Mouse (Mus musculus): ENCODE data around the gene Nrp1.

Gene Nrp1

DNA sequence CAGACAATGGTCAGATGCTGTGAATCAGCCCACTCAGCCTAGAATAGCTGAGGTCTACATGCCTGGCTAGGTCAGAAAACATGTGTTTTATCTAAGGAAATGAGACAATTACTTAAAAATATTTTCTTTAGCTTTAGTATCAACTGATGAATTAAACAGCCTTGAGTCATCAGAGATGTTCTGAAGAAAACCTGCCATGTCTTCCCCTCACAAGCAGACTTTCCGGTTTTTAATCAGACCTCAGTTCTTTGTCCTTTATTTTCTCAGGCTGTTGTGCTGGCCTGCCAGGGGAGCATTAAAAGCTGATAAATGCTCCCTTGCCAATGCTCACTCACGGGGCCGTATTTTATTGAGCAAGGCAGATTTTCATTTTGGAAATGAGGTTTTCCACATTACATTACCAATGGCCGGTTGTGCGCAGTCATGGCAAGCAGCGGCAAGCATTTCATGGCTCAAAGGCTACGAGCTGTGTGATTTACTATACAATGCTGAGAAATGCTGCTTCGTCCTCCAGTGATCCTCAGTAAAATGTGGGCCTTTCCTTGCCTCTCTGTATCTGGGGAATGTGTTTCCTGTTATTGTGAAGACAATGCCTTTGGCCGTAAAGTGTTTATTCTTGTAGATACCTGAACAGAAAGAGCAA, 92.1 kb downstream of the Nrp1 start:
- ChIA-PET CTCF (no interaction called here), POLR2A (no interaction called here)

- CTCF ChIA-PET = no interaction called here
- POLR2A ChIA-PET = no interaction called here
Measured at GRCm38 (mm10) chr8:128451121-128451520, 92.7 kb downstream of the Nrp1 start.

DNA sequence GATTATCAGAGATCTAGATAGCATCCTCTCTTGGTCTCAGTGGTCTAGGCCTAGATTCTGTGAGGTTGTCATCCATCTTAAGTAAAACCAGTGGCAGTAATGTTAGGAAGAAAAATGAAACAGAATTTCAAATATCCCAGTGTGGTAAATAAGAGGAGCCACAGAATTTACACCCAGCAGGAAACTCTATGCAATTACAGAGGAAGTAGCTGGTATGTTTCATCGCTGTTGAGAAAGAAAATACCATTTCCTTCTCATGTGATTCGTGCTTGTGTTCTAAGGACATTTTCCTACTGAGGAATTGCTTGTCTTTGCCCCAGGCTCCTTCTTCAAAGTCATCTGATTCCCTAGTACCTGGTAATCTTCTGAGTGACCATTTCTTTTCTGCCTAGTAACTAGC, 95.1 kb downstream of the Nrp1 start:
- ChIA-PET CTCF (interaction anchor here in 1 of 4 experiments (0.6 kb wide), 1 partner anchor 199 kb away, joined by 3 read pairs; no protein-coding TSS in a partner anchor), POLR2A (no interaction called here)

- POLR2A ChIA-PET = no interaction called here
- CTCF ChIA-PET = interaction anchor here in 1 of 4 experiments (0.7 kb wide), 1 partner anchor 9 kb away, joined by 3 read pairs; no protein-coding TSS in a partner anchor
Measured at GRCm38 (mm10) chr8:128454026-128454425, 95.6 kb downstream of the Nrp1 start.

- CTCF ChIA-PET = no interaction called here
- POLR2A ChIA-PET = no interaction called here
Measured at GRCm38 (mm10) chr8:128457277-128457676, 98.9 kb downstream of the Nrp1 start.

- POLR2A ChIA-PET = no interaction called here
- CTCF ChIA-PET = interaction anchor here in 1 of 4 experiments (0.6 kb wide), 2 partner anchors 19 to 55 kb away, joined by 4 to 5 read pairs; no protein-coding TSS in a partner anchor
Measured at GRCm38 (mm10) chr8:128459704-128460103, 101.3 kb downstream of the Nrp1 start.

DNA sequence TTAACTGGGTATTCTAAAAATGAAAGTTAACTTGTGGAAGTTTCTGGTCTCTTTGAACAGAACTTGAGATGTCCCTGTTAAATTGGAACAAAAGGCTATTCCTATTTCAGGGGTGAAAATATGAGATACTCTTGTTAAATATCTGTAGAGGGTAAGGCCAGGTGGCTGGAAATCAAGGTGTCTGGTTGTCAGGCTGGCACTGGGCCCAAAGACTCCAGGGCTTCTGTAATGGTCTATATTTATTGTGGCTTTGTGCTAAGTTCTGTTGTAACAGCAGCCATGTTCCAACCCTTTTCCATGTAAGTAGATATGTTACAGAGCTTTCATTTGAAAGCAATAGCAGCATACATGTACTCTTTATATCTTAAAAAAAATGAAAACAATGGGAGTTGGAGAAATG, 103.3 kb downstream of the Nrp1 start:
- POLR2A ChIA-PET = no interaction called here
- CTCF ChIA-PET = no interaction called here

DNA sequence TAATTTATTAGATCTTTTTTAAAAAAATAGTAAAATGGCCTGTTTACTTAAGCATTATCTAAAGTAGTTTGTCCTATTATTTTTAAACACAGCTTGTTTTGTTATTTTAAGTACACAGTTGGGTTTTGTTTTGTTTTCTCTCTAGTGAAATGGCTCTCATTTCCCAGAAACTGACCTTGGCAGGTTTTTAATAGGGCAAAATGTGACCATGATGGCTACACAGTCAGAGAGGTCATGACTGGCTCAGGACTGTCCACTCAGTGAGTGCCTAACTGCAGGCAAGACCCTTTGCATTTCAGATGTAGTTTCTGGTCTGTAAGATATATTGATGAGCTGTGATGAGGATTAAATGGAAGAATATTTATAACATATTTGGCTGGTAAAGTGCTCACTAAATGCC, 104.8 kb downstream of the Nrp1 start:
- CTCF ChIA-PET = interaction anchor here in 1 of 4 experiments (0.5 to 0.7 kb wide), 2 partner anchors 9 to 18 kb away, joined by 3 read pairs; no protein-coding TSS in a partner anchor
- POLR2A ChIA-PET = no interaction called here

- CTCF ChIA-PET = no interaction called here
- POLR2A ChIA-PET = no interaction called here
Measured at GRCm38 (mm10) chr8:128464056-128464623, 105.7 kb downstream of the Nrp1 start.

DNA sequence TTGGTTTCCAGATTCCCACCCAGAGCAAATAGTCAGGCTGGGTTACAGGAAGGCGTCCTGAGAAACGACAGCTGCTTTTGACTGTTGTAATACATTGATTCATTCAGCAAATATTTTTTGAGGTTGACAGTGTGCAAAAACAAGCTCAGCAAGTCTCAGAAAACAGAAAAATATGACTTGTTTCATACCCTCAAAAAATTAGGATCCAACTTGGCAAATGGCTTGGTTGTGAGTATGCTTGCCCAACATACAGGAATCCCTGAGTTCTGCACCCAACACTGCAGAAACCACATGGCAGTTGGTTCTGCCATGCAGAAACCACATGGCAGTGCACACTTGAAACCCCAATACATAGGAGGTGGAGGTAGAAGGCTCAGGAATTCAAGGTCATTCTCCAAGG, 107.1 kb downstream of the Nrp1 start:
- CTCF ChIA-PET = no interaction called here
- POLR2A ChIA-PET = no interaction called here

- POLR2A ChIA-PET = interaction anchor here in 1 of 4 experiments (0.6 kb wide), 1 partner anchor 708 kb away, joined by 3 read pairs; no protein-coding TSS in a partner anchor
Measured at GRCm38 (mm10) chr8:128466681-128467430, 108.5 kb downstream of the Nrp1 start.

GRCm38 (mm10) chr8:128470097-128470496, 111.7 kb downstream of the Nrp1 start:
- POLR2A ChIA-PET = no interaction called here
- CTCF ChIA-PET = interaction anchor here in 1 of 4 experiments (0.6 kb wide), 1 partner anchor 939 kb away, joined by 4 read pairs; no protein-coding TSS in a partner anchor

More at GRCm38 (mm10) chr8:128466681-128467430, 108.5 kb downstream of the Nrp1 start:
- CTCF ChIA-PET = no interaction called here

- ChIA-PET POLR2A (no interaction called here), CTCF (no interaction called here)
Measured at GRCm38 (mm10) chr8:128471186-128471585, 112.8 kb downstream of the Nrp1 start.

DNA sequence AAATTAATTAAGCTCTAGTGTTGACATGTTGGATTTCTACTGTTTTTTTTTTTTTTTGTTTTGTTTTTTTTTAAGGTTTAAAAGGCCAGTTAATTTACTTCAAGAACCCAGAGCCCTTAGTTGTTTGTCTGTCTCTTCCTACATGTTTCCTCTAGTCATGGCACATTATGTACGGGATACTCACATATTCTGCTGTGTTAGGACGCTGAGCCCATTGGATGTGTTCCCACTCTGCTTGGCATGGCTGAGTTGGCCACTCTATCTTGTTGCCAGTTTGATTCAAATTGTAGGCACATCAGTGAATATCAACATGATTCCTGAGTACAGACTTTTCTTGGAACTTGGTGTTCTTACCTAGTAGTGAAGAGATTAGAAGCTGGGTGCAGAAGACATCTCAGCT, 114.5 kb downstream of the Nrp1 start:
- ChIA-PET POLR2A (no interaction called here), CTCF (no interaction called here)

- ChIA-PET POLR2A (no interaction called here), CTCF (no interaction called here)
Measured at GRCm38 (mm10) chr8:128473456-128474239, 115.2 kb downstream of the Nrp1 start.

DNA sequence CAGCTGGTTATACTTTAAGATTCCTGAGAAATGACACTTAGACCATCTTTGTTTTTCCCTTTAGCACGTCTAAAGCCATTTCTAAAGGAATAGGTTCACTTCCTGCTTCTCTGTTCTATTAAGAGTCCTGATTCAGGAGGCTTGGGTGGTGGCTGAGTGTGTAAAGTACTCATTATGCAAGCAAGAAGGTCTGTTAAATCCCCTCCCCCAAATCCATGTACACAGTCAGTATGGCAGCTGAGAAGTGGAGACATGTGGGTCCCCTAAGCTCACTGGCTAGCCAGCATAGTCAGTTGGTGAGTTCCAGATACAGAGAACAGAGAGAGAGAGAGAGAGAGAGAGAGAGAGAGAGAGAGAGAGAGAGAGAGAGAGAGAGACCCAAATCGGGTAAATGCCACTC, 116.2 kb downstream of the Nrp1 start:
- CTCF ChIA-PET = interaction anchor here in 2 of 4 experiments (0.6 kb wide), 2 partner anchors 668 to 1302 kb away, joined by 3 read pairs; no protein-coding TSS in a partner anchor
- POLR2A ChIA-PET = interaction anchor here in 1 of 4 experiments (0.6 kb wide), 1 partner anchor 337 kb away, joined by 3 read pairs; no protein-coding TSS in a partner anchor

- POLR2A ChIA-PET = no interaction called here
Measured at GRCm38 (mm10) chr8:128476206-128476605, 117.8 kb downstream of the Nrp1 start.

GRCm38 (mm10) chr8:128478017-128478416, 119.6 kb downstream of the Nrp1 start:
- ChIA-PET POLR2A (no interaction called here), CTCF (no interaction called here)

More at GRCm38 (mm10) chr8:128476206-128476605, 117.8 kb downstream of the Nrp1 start:
- CTCF ChIA-PET = interaction anchor here in 1 of 4 experiments (0.6 kb wide), 1 partner anchor 1041 kb away, joined by 3 read pairs; no protein-coding TSS in a partner anchor

DNA sequence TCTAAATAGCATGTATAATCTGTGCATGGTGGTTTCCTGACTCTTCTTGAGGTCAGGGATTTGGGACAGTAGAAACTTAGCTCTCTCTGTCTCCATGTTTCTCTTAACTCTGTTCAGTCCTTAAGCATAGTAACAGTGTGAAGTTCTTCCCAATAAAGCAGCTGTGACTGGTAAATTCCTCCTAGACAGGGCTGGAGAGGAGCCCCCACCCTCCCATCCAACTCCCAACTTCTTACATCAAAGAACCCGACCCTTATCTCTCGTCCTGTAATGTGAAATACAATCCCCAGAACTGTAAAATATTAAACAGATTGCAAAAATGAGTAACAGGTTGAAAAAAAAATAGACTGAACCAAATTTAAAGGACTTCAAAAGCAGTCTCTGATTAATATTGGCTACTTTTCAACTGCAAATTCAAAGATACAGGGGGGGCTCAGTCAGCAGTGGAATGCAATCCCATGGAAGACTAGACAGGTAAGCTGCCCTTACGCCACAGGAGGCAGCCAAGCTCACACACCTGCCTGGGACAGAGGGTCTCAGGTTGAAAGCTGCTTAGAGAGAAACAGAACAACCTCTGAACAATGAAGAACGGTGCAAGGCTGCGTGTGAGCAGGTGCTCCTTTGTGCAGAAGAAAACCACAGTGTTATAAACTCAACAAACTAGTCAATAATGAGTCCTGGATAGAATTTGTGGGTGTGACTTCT, 121.1 kb downstream of the Nrp1 start:
- ChIA-PET POLR2A (no interaction called here), CTCF (no interaction called here)

Data from embryonic stem cell, embryonic (primary cell).